Mouse (Mus musculus) midbrain, embryonic 15.5 days (tissue): ENCODE measurements around the gene Ang4. TPM values are rescaled to one million over a fixed set of nuclear protein-coding genes. Genes with fewer than 3 reads are reported as not detected.

Experiments
- ATAC-seq: fragments of 200-750 bp; cut with Nextera tagmentation; replicated peaks from 2 replicates; pipeline ENCODE4 v1.8.0; 2017; ENCODE audit warnings: moderate TSS enrichment
- H3K27ac ChIP-seq: fragments of 300-500 bp; sonication (generic); 2 replicates; pipeline ENCODE4 v1.5.1; 2015; ENCODE audit warnings: mild to moderate bottlenecking, inconsistent platforms
- H3K27me3 ChIP-seq: fragments of 300-500 bp; sonication (generic); replicated peaks from 2 replicates; pipeline ENCODE4 v1.6.1; 2015; ENCODE audit warnings: inconsistent platforms
- H3K36me3 ChIP-seq: fragments of 300-500 bp; sonication (generic); replicated peaks from 2 replicates; pipeline ENCODE4 v1.6.1; 2015; ENCODE audit warnings: inconsistent platforms
- H3K4me1 ChIP-seq: fragments of 300-500 bp; sonication (generic); 2 replicates; pipeline ENCODE4 v1.6.1; 2015; ENCODE audit warnings: inconsistent platforms
- H3K4me2 ChIP-seq: fragments of 300-500 bp; sonication (generic); 2 replicates; pipeline ENCODE4 v1.6.1; 2015; ENCODE audit warnings: inconsistent platforms, mild to moderate bottlenecking, moderate library complexity
- H3K4me3 ChIP-seq: fragments of 300-500 bp; sonication (generic); 2 replicates; pipeline ENCODE4 v1.5.1; 2015; ENCODE audit warnings: mild to moderate bottlenecking, inconsistent platforms
- H3K9ac ChIP-seq: fragments of 300-500 bp; sonication (generic); 2 replicates; pipeline ENCODE4 v1.6.1; 2015; ENCODE audit warnings: mild to moderate bottlenecking, inconsistent platforms
- H3K9me3 ChIP-seq: fragments of 300-500 bp; sonication (generic); 2 replicates; pipeline ENCODE4 v1.6.1; 2016; ENCODE audit warnings: inconsistent platforms
- WGBS: fragments of 180-500 bp; shearing (Covaris S2); methylation state at CpG from one replicate; pipeline ENCODE4 v1.1.7; 2015; ENCODE audit warnings: mixed read lengths; 5-methylcytosine and 5-hydroxymethylcytosine counted together
- polyA plus RNA-seq: library from polyadenylated mRNA; unstranded; fragments of >200 nt; fragmentation: Nextera tagmentation; extraction: Ambion mirVana; gene quantifications from 2 replicates; pipeline ENCODE4 v1.2.1, GENCODE M21; 2015

The Ang4 gene
- polyA plus RNA-seq, 1 experiment from 2014 or later, result not detected

DNA sequence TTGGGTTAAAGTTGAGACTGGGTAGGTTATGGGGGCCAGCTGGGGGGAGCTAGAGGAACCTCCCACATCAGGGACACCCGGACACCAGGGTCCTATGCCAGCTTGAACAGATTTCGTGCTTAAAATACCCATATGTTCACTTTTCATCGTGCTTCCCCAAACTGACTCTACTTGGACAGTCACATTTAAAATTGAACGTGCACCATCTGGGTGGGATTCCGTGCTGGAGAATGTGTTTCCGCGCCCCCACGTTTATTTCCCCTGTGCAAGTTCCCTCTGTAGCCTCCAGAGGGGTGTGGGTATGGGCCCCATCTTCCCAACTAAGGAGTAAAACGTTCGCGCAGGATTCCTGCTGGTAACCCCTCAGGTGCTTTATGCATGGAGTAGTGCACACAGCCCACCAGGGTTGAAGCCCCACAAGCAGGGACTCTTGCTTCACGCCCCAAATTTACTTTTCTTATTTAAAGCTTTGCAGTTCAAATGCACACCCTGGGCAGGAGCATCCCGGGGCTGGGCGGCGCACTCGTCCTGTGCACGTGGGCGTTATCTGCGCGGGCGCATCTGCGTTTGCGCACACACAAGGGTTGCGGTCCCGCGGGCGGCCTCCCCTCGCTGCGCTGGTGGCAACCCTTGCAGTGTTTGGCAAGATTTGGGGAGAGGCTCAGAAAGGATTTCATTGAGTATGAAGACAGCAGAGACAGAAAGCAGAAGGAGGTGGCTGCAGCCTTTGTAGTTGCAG, 34.8 kb downstream of the Ang4 start:
- no peaks in the 10 kb centered on the region for H3K36me3 ChIP-seq
- no peak overlapping the region for H3K27ac ChIP-seq
- peaks cover 25% of the 10 kb centered on the region for H3K4me1 ChIP-seq
- WGBS, result 3% methylated on average over 29 of the region's 29 CpGs
- no peak overlapping the region for H3K9ac ChIP-seq
- H3K27me3 ChIP-seq, result peaks cover 46% of the 10 kb centered on the region
- H3K4me2 ChIP-seq, result peak overlapping the region; percentile 68
- H3K4me3 ChIP-seq, result peak overlapping the region; percentile 31
- ATAC-seq, result peak; percentile 52; the same call in 1 of the 2 replicates
- H3K9me3 ChIP-seq, result no peaks in the 10 kb centered on the region

DNA sequence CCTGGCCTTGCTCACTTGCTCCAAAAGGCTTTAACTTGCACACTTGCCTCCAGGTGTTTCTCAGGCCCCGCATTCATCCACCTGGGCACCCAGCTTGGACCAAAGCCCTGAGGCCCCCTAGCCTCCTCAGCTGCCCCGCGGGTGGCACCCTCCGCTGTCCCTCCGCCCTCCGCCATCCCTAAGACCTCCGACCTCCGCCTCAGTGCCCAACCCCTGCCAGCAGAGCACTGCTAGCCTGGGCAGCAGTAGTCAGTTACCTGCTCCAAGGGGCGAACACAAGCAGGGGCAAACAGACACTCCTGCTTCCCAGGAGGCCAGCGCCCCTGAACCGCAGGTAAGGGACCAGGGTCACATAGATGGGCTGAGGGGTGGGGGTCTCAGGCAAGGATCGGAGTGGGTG, 35.4 kb downstream of the Ang4 start:
- Histone ChIP-seq H3K4me1 (peaks cover 25% of the 10 kb centered on the region), H3K4me3 (no peak overlapping the region), H3K27me3 (peaks cover 46% of the 10 kb centered on the region), H3K36me3 (no peaks in the 10 kb centered on the region), H3K9ac (no peak overlapping the region), H3K9me3 (no peaks in the 10 kb centered on the region), H3K27ac (no peak overlapping the region), H3K4me2 (no peak overlapping the region)
- no peak for ATAC-seq
- WGBS, result 19% methylated on average over 12 of the region's 12 CpGs

DNA sequence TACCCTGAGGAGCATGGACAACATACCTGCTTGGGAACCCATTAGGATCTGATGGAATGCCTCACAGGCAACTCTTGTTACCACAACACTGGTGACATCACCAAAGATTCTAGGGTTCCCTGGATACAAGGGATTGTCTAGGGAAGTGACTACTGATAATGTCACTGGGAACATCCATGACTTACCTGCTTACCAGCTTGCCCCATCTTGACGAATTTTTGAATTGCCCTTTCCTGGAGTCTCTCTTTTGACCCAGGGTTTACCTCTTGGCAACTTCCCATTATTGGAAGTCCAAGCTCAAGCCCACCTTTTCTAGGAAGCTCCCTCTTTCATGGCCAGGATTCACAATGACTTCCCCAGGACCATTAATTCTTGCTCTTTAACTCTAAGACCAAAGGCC, 56.3 kb downstream of the Ang4 start, which contains the start of gene Gm5800:
Gene Gm5800 (minus strand): TSS at position 101 of the 400 bp plus-strand sequence.
- no peak within 1 kb of the TSS for H3K4me2 ChIP-seq
- no peaks in the 10 kb centered on the region for H3K27me3 ChIP-seq
- no peaks in the 10 kb centered on the region for H3K9me3 ChIP-seq
- no peak within 1 kb of the TSS for H3K27ac ChIP-seq
- H3K4me1 ChIP-seq, result no peaks in the 10 kb centered on the region
- no peak within 1 kb of the TSS for H3K9ac ChIP-seq
- no peaks in the 10 kb centered on the region for H3K36me3 ChIP-seq
- WGBS, result 54% methylated on average over 1 of the region's 1 CpGs
- no peak within 1 kb of the TSS for H3K4me3 ChIP-seq
- no peak for ATAC-seq

Other genes with a start within 250 kb of the Ang4 start
- not detected in 2 replicates for gene Gm5622, start 220.8 kb downstream of the Ang4 start, polyA plus RNA-seq
- not detected in 2 replicates for gene Gm17175, start 199.5 kb downstream of the Ang4 start, polyA plus RNA-seq
- not detected in 2 replicates for gene Gm17174, start 181.5 kb downstream of the Ang4 start, polyA plus RNA-seq
- gene Gm17078, start 162.3 kb downstream of the Ang4 start, polyA plus RNA-seq, result not detected in 2 replicates
- not detected in 2 replicates for gene Gm4181, start 137.9 kb downstream of the Ang4 start, polyA plus RNA-seq
- gene Gm17079, start 78.1 kb downstream of the Ang4 start, polyA plus RNA-seq, result not detected in 2 replicates
- not detected in 2 replicates for gene Gm5800, start 56.4 kb downstream of the Ang4 start, polyA plus RNA-seq
- gene AY358078, start 26.5 kb upstream of the Ang4 start, polyA plus RNA-seq, result not detected in 2 replicates
- gene Ear6, start 80.1 kb upstream of the Ang4 start, polyA plus RNA-seq, result not detected in 2 replicates
- 99.3 and 100 TPM in 2 replicates for gene Mettl17, start 111.3 kb upstream of the Ang4 start, polyA plus RNA-seq
- gene Slc39a2, start 119.3 kb upstream of the Ang4 start, polyA plus RNA-seq, result 2.4 and 3.0 TPM in 2 replicates
- gene Ndrg2, start 140.6 kb upstream of the Ang4 start, polyA plus RNA-seq, result 170 and 196 TPM in 2 replicates
- not detected in 2 replicates for gene Tppp2, start 144.8 kb upstream of the Ang4 start, polyA plus RNA-seq
- not detected in 2 replicates for gene Rnase13, start 149.2 kb upstream of the Ang4 start, polyA plus RNA-seq
- gene Arhgef40, start 211.1 kb upstream of the Ang4 start, polyA plus RNA-seq, result 89.2 and 90.9 TPM in 2 replicates
- 0.50 and 0.78 TPM in 2 replicates for gene Tmem253, start 242.1 kb upstream of the Ang4 start, polyA plus RNA-seq
- 45.9 and 54.5 TPM in 2 replicates for gene Zfp219, start 247.1 kb upstream of the Ang4 start, polyA plus RNA-seq